Mouse (Mus musculus): Measurements from ENCODE around the gene Fam241b. TPM values are rescaled to one million over a fixed set of nuclear protein-coding genes. Genes with fewer than 3 reads are reported as not detected.
A peak's percentile ranks its signal among the peaks of the same experiment; 100 is the strongest.

The Fam241b gene
- polyA plus RNA-seq, 1 experiment from 2014 or later, result 19.3 TPM

DNA sequence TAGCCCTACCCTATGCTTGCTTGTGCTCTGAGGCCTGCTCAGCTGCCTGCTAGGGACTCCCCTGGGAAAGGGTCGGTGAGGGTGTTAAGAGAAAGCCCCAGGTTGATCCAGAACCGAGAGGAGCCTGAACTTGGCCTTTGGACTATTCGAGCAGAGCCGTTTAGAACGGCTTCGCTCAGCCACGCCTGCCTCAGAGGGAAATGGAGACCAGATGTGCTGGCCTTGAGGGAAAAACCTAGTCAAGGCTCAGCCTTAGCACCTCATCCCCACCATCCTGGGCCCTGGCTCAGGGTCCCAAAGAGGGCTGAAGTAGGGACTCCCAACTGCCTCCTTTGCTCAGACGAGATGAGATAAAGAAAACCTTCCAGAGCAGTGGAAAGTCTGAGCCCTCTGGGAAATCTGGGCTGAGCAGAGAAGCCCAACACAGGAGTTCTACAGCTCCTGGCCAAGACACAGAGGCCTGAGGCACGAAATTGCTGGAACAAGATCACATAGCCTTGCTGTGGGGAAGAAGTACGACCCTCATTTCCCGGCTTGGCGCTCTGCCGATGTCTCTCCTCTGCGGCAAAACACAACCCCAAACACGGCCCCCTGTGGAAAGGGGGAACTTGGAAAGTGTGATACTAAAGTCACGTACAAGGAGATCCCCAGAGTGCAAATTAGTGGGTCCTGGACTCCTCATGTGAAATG, 83.4 kb downstream of the Fam241b start:
- DNase-seq (ENCODE audit: low spot score), result no peak
- H3K27ac ChIP-seq (replicated peaks), result no peak overlapping the region

GRCm38 (mm10) chr10:62058508-62059375, 85.0 kb downstream of the Fam241b start:
- H3K27ac ChIP-seq (replicated peaks), result peak overlapping the region; percentile 2; the same call in 1 of the 2 replicates
- no peak overlapping the region for H3K4me3 ChIP-seq

More for the DNA sequence above, 83.4 kb downstream of the Fam241b start:
- Histone ChIP-seq H3K4me1 (peaks cover 17% of the 10 kb centered on the region), H3K4me3 (no peak overlapping the region), H3K27me3 (ENCODE audit: low read depth, poor library complexity, severe bottlenecking) (no peaks in the 10 kb centered on the region), H3K36me3 (no peaks in the 10 kb centered on the region), H3K9me3 (replicated peaks) (no peaks in the 10 kb centered on the region)
- WGBS, result 74% methylated on average over 16 of the region's 16 CpGs

More at GRCm38 (mm10) chr10:62058508-62059375, 85.0 kb downstream of the Fam241b start:
- 74% methylated on average over 13 of the region's 13 CpGs for WGBS
- H3K4me1 ChIP-seq, result peaks cover 17% of the 10 kb centered on the region
- no peaks in the 10 kb centered on the region for H3K27me3 ChIP-seq (ENCODE audit: low read depth, poor library complexity, severe bottlenecking)
- no peak for DNase-seq (ENCODE audit: low spot score)
- no peaks in the 10 kb centered on the region for H3K9me3 ChIP-seq (replicated peaks)
- no peaks in the 10 kb centered on the region for H3K36me3 ChIP-seq

Other genes with a start within 250 kb of the Fam241b start
- 3.6 TPM in 2 replicates for gene Col13a1, start 164.8 kb downstream of the Fam241b start, polyA plus RNA-seq (2016; fragmentation: Nextera tagmentation; extraction: Ambion mirVana)
- gene Neurog3, start 10.8 kb downstream of the Fam241b start, polyA plus RNA-seq (2016; fragmentation: Nextera tagmentation; extraction: Ambion mirVana), result 0.89 and 0.90 TPM in 2 replicates
- 16.1 and 18.9 TPM in 2 replicates for gene Tspan15, start 87.3 kb upstream of the Fam241b start, polyA plus RNA-seq (2016; fragmentation: Nextera tagmentation; extraction: Ambion mirVana)
- not detected in 2 replicates for gene Tacr2, start 108.5 kb upstream of the Fam241b start, polyA plus RNA-seq (2016; fragmentation: Nextera tagmentation; extraction: Ambion mirVana)
- gene Hk1, start 236.0 kb upstream of the Fam241b start, polyA plus RNA-seq (2016; fragmentation: Nextera tagmentation; extraction: Ambion mirVana), result 27.0 and 34.9 TPM in 2 replicates